Mouse (Mus musculus) hindbrain, embryonic 10.5 days (tissue): ENCODE measurements around the gene Erg. TPM values are rescaled to one million over a fixed set of nuclear protein-coding genes. Genes with fewer than 3 reads are reported as not detected.

Experiments used
- DNase-seq: peaks from one replicate; pipeline ENCODE4 v3.0.0-alpha.2; 2017; ENCODE audit warnings: low spot score
- H3K27ac ChIP-seq: fragments of 300-500 bp; sonication (generic); 2 replicates; pipeline ENCODE4 v1.5.1; 2016; ENCODE audit warnings: mild to moderate bottlenecking, moderate library complexity
- H3K27me3 ChIP-seq: fragments of 300-500 bp; sonication (generic); 2 replicates; pipeline ENCODE4 v1.6.1; 2016; ENCODE audit warnings: mild to moderate bottlenecking; ENCODE audit not compliant: poor library complexity, insufficient read depth, severe bottlenecking
- H3K36me3 ChIP-seq: fragments of 300-500 bp; sonication (generic); 2 replicates; pipeline ENCODE4 v1.6.1; 2016; ENCODE audit warnings: mild to moderate bottlenecking, moderate library complexity
- H3K4me1 ChIP-seq: fragments of 300-500 bp; sonication (generic); replicated peaks from 2 replicates; pipeline ENCODE4 v1.6.1; 2016; ENCODE audit warnings: mild to moderate bottlenecking
- H3K4me3 ChIP-seq: fragments of 300-500 bp; sonication (generic); 2 replicates; pipeline ENCODE4 v1.5.1; 2016; ENCODE audit warnings: mild to moderate bottlenecking, moderate library complexity
- H3K9me3 ChIP-seq: fragments of 300-500 bp; sonication (generic); 2 replicates; pipeline ENCODE4 v1.6.1; 2016; ENCODE audit warnings: mild to moderate bottlenecking, moderate library complexity
- WGBS: fragments of 180-500 bp; shearing (Covaris S2); methylation state at CpG from one replicate; pipeline ENCODE4 v1.1.7; 2016; 5-methylcytosine and 5-hydroxymethylcytosine counted together
- polyA plus RNA-seq: library from polyadenylated mRNA; unstranded; fragments of >200 nt; fragmentation: Nextera tagmentation; extraction: Ambion mirVana; gene quantifications from 2 replicates; pipeline ENCODE4 v1.2.1, GENCODE M21; 2016

Erg gene
- polyA plus RNA-seq, 1 experiment from 2014 or later: 2.2 TPM

GRCm38 (mm10) chr16:95361950-95362349, 224.4 kb downstream of the Erg start:
- no peaks in the 10 kb centered on the region for H3K36me3 ChIP-seq
- H3K4me3 ChIP-seq: no peak overlapping the region
- no peak for DNase-seq
- 91% methylated on average over 7 of the region's 7 CpGs for WGBS
- H3K9me3 ChIP-seq: no peaks in the 10 kb centered on the region
- H3K4me1 ChIP-seq: 0 out of 2 replicates have a peak, but pooled peaks cover 10% of the 10 kb centered on the region
- no peak overlapping the region for H3K27ac ChIP-seq
- no peaks in the 10 kb centered on the region for H3K27me3 ChIP-seq

DNA sequence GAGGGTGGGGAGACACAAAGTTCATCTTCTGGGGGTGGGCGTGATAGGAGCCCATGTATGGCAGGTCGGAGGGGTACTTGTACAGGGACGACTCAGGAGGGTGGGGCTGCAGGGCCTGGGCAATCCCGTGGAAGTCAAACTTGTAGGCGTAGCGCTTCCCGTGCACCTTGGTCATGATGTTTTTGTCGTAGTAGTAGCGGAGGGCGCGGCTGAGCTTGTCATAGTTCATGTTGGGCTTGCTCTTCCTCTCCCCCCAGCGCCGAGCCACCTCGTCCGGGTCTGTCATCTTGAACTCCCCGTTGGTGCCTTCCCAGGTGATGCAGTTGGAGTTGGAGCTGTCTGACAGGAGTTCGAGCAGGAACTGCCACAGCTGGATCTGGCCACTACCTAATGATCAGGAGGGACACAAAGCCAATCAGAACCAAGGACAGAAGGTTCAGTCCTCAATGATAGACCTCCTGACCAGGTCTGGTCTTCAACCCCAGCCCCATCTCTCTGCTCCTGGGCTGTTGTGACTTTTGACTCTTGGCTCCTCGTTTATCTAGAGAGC, 225.4 kb downstream of the Erg start:
- DNase-seq: no peak
- H3K4me3 ChIP-seq: no peak overlapping the region
- H3K27me3 ChIP-seq: no peaks in the 10 kb centered on the region
- WGBS: 95% methylated on average over 18 of the region's 18 CpGs
- H3K4me1 ChIP-seq: 0 out of 2 replicates have a peak, but pooled peaks cover under 1% of the 10 kb centered on the region
- H3K36me3 ChIP-seq: no peaks in the 10 kb centered on the region
- H3K9me3 ChIP-seq: no peaks in the 10 kb centered on the region
- no peak overlapping the region for H3K27ac ChIP-seq

DNA sequence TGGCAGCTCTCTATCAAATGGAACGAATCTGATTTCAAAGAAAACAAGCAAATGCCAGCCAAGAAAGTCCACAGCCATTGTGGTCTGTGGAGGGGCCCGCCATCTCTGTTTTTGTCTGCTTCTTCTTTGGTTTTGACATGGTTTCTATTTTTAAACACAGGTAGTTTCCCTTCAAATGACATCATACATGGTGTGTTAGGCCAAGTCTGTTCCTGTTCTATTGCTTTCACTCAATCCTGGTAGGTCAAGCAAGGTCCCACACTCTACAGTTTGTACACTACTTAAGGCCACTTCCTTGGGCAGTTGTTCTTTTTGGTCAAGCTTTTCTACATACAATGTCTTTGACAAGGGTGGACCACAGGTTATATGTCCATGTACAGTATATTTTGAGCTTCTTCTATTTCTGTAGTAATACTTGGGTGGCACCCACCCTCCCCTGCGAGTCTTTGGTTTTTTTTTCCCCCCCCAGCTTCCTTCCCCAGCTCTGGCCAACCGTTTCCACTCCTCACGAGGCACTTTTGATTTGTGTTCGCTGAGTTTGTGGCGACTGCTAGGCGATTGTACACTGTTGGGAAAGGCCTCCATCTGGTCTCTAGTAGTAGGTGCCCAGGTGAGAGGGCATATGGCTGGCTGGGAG, 226.1 kb downstream of the Erg start:
- no peak for DNase-seq
- Histone ChIP-seq H3K4me1 (no peaks in the 10 kb centered on the region), H3K27ac (no peak overlapping the region), H3K4me3 (no peak overlapping the region), H3K27me3 (no peaks in the 10 kb centered on the region), H3K9me3 (no peaks in the 10 kb centered on the region), H3K36me3 (no peaks in the 10 kb centered on the region)
- 87% methylated on average over 8 of the region's 8 CpGs for WGBS

- peaks cover under 1% of the 10 kb centered on the region; the same call in 1 of the 2 replicates for H3K4me1 ChIP-seq
- no peaks in the 10 kb centered on the region for H3K36me3 ChIP-seq
- H3K9me3 ChIP-seq: no peaks in the 10 kb centered on the region
- no peak for DNase-seq
- 85% methylated on average over 12 of the region's 12 CpGs for WGBS
- H3K4me3 ChIP-seq: no peak overlapping the region
- H3K27me3 ChIP-seq: no peaks in the 10 kb centered on the region
- H3K27ac ChIP-seq: no peak overlapping the region
These were observed 229.1 kb downstream of the Erg start for GRCm38 (mm10) chr16:95356962-95357955.

DNA sequence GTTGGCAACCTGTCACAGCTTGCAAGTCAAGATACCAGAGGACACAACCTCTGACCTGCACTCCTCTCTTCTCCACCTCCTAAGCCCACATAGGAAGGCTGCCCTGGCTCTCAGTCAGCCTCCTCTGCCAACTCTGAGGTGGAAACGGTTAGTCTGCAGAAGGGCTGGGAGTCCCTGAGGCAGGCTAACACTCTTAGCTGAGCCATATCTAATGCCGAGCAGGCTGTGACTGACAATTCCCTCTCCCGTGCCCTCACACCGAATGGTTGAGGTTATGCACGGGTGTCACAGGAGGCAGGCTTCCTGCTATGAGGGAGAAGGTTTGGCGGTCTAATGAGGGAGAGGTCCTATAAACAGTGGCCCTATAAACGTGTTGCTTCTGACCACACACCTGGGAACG, 232.6 kb downstream of the Erg start:
- H3K9me3 ChIP-seq: no peaks in the 10 kb centered on the region
- 78% methylated on average over 8 of the region's 8 CpGs for WGBS
- H3K4me1 ChIP-seq: peaks cover 8% of the 10 kb centered on the region; the same call in 1 of the 2 replicates
- H3K4me3 ChIP-seq: no peak overlapping the region
- DNase-seq: no peak
- no peak overlapping the region for H3K27ac ChIP-seq
- no peaks in the 10 kb centered on the region for H3K27me3 ChIP-seq
- H3K36me3 ChIP-seq: no peaks in the 10 kb centered on the region

DNA sequence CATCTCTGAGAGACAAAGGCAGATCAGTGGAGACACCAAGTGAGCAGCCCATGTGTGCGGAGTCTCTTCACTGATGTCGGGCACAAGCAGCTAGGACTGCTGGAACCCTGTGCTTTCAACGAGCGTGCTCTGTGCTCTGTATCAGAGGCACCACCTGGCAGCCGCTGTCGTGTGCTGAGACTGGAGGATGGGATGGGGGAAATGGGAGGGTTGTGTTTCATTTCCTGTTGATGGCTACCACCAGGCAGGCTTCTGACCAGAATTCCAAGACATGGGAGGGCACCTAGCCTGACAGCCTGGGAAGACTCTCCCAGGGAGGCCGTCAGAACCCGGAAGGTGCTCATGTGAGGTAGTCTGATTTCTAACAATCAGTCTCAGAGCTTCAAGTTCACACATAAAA, 234.1 kb downstream of the Erg start:
- DNase-seq: no peak
- Histone ChIP-seq H3K27ac (no peak overlapping the region), H3K27me3 (no peaks in the 10 kb centered on the region), H3K9me3 (no peaks in the 10 kb centered on the region), H3K4me3 (no peak overlapping the region), H3K36me3 (no peaks in the 10 kb centered on the region), H3K4me1 (peaks cover 10% of the 10 kb centered on the region)
- 61% methylated on average over 8 of the region's 8 CpGs for WGBS

- no peak overlapping the region for H3K27ac ChIP-seq
- peak; percentile 50 for DNase-seq
- H3K4me1 ChIP-seq: peaks cover 20% of the 10 kb centered on the region
- WGBS: 32% methylated on average over 3 of the region's 3 CpGs
- H3K36me3 ChIP-seq: no peaks in the 10 kb centered on the region
- H3K27me3 ChIP-seq: no peaks in the 10 kb centered on the region
- H3K9me3 ChIP-seq: no peaks in the 10 kb centered on the region
- no peak overlapping the region for H3K4me3 ChIP-seq
These were observed 235.9 kb downstream of the Erg start for GRCm38 (mm10) chr16:95350499-95350898.

DNA sequence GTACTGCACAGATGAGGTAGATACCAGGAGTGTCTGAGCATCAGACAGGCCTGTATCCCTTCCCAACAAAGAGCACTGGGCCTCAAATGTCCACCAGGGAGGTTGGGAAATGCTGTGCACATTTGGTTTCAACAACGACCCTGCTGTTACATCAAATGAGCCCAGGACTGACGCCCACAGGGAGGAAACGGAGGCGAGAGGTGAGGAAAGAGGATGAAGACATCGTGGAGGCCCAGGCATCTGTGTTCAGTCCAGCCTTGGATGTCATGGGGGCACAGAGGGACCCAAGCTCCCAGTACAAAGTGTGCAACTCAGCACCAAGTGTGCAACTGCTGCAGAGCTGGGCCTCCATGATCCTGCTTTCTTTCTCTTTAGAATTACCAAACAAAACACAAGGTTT, 236.6 kb downstream of the Erg start:
- 78% methylated on average over 5 of the region's 5 CpGs for WGBS
- Histone ChIP-seq H3K36me3 (no peaks in the 10 kb centered on the region), H3K27ac (no peak overlapping the region), H3K27me3 (no peaks in the 10 kb centered on the region), H3K4me1 (peaks cover 20% of the 10 kb centered on the region), H3K9me3 (no peaks in the 10 kb centered on the region), H3K4me3 (no peak overlapping the region)
- DNase-seq: no peak

- no peaks in the 10 kb centered on the region for H3K9me3 ChIP-seq
- no peaks in the 10 kb centered on the region for H3K36me3 ChIP-seq
- H3K27me3 ChIP-seq: no peaks in the 10 kb centered on the region
- DNase-seq: no peak
- no peak overlapping the region for H3K4me3 ChIP-seq
- no peak overlapping the region for H3K27ac ChIP-seq
- 82% methylated on average over 6 of the region's 6 CpGs for WGBS
- peaks cover 20% of the 10 kb centered on the region for H3K4me1 ChIP-seq
These were observed 237.0 kb downstream of the Erg start for GRCm38 (mm10) chr16:95349344-95349743.

GRCm38 (mm10) chr16:95348555-95348954, 237.8 kb downstream of the Erg start:
- Histone ChIP-seq H3K4me1 (peaks cover 20% of the 10 kb centered on the region), H3K27ac (no peak overlapping the region), H3K9me3 (no peaks in the 10 kb centered on the region), H3K36me3 (no peaks in the 10 kb centered on the region), H3K27me3 (no peaks in the 10 kb centered on the region), H3K4me3 (no peak overlapping the region)
- 89% methylated on average over 9 of the region's 9 CpGs for WGBS
- DNase-seq: no peak

- peaks cover 19% of the 10 kb centered on the region for H3K4me1 ChIP-seq
- no peak overlapping the region for H3K4me3 ChIP-seq
- no peaks in the 10 kb centered on the region for H3K36me3 ChIP-seq
- no peaks in the 10 kb centered on the region; the same call in 1 of the 2 replicates for H3K27me3 ChIP-seq
- H3K9me3 ChIP-seq: no peaks in the 10 kb centered on the region
- 3% methylated on average over 3 of the region's 3 CpGs for WGBS
- H3K27ac ChIP-seq: 0 out of 2 replicates have a peak overlapping the region, but pooled peaks have one; percentile 6
- peak; percentile 10 for DNase-seq
These were observed 239.2 kb downstream of the Erg start for GRCm38 (mm10) chr16:95347202-95347601.

- H3K27me3 ChIP-seq: no peaks in the 10 kb centered on the region; the same call in 1 of the 2 replicates
- 6% methylated on average over 7 of the region's 7 CpGs for WGBS
- H3K4me3 ChIP-seq: no peak overlapping the region
- no peaks in the 10 kb centered on the region for H3K9me3 ChIP-seq
- H3K36me3 ChIP-seq: no peaks in the 10 kb centered on the region
- no peak overlapping the region; the same call in 1 of the 2 replicates for H3K27ac ChIP-seq
- H3K4me1 ChIP-seq: peaks cover 17% of the 10 kb centered on the region
- DNase-seq: peak; percentile 70
These were observed 240.5 kb downstream of the Erg start for GRCm38 (mm10) chr16:95345882-95346281.

DNA sequence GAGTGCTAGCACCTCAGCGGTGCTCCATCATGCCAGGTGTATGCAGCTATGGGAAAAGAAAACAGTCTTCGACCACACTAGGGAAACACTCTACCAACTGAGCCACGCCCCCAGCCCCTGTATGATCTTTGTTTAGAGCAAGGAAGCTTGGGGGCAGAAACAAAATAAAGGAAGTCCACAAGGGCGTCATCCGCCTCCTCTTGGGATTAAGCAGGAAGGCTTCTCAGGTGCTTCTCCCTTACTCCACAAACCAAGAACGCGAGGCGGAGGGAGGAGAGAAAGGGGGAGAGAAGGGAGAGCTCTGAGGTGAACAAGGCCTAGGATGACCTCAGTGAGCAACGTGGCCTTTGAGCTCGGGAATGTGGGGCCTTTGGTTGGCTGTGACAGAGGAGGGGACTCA, 241.4 kb downstream of the Erg start:
- H3K4me1 ChIP-seq: peaks cover 17% of the 10 kb centered on the region
- H3K27me3 ChIP-seq: peaks cover 7% of the 10 kb centered on the region; the same call in 1 of the 2 replicates
- 67% methylated on average over 10 of the region's 10 CpGs for WGBS
- H3K36me3 ChIP-seq: no peaks in the 10 kb centered on the region
- H3K9me3 ChIP-seq: no peaks in the 10 kb centered on the region
- no peak overlapping the region for H3K4me3 ChIP-seq
- DNase-seq: no peak
- no peak overlapping the region for H3K27ac ChIP-seq
